Mouse (Mus musculus) midbrain, embryonic 11.5 days (tissue): ENCODE measurements around the gene Bst1. TPM values are rescaled to one million over a fixed set of nuclear protein-coding genes. Genes with fewer than 3 reads are reported as not detected.

Experiments used
- ATAC-seq: fragments of 200-750 bp; cut with Nextera tagmentation; 2 replicates; pipeline ENCODE4 v1.8.0; 2017; ENCODE audit warnings: moderate TSS enrichment, moderate library complexity; ENCODE audit not compliant: low FRiP score
- DNase-seq: peaks from one replicate; pipeline ENCODE4 v3.0.0; 2015; ENCODE audit warnings: low spot score; ENCODE audit errors: missing footprints
- H3K27ac ChIP-seq: fragments of 300-500 bp; sonication (generic); 2 replicates; pipeline ENCODE4 v1.5.1; 2014; ENCODE audit warnings: low read depth, low read length
- H3K27me3 ChIP-seq: fragments of 300-500 bp; sonication (generic); 2 replicates; pipeline ENCODE4 v1.6.1; 2014; ENCODE audit warnings: mild to moderate bottlenecking, low read length, moderate library complexity, mixed read lengths; ENCODE audit not compliant: control insufficient read depth, insufficient read depth
- H3K36me3 ChIP-seq: fragments of 300-500 bp; sonication (generic); 2 replicates; pipeline ENCODE4 v1.6.1; 2014; ENCODE audit warnings: mild to moderate bottlenecking, low read length, moderate library complexity, mixed read lengths; ENCODE audit not compliant: control insufficient read depth, insufficient read depth
- H3K4me1 ChIP-seq: fragments of 300-500 bp; sonication (generic); 2 replicates; pipeline ENCODE4 v1.6.1; 2014; ENCODE audit warnings: low read length; ENCODE audit not compliant: control insufficient read depth, insufficient read depth
- H3K4me2 ChIP-seq: fragments of 300-500 bp; sonication (generic); 2 replicates; pipeline ENCODE4 v1.6.1; 2014; ENCODE audit warnings: mild to moderate bottlenecking, moderate library complexity
- H3K4me3 ChIP-seq: fragments of 300-500 bp; sonication (generic); 2 replicates; pipeline ENCODE4 v1.5.1; 2014; ENCODE audit warnings: low read depth, low read length
- H3K9ac ChIP-seq: fragments of 300-500 bp; sonication (generic); 2 replicates; pipeline ENCODE4 v1.6.1; 2014; ENCODE audit warnings: low read length
- H3K9me3 ChIP-seq: fragments of 300-500 bp; sonication (generic); 2 replicates; pipeline ENCODE4 v1.6.1; 2016; ENCODE audit warnings: low read length; ENCODE audit not compliant: control insufficient read depth
- whole genome bisulfite sequencing: fragments of 180-500 bp; shearing (Covaris S2); extraction: QIAGEN DNeasy Blood & Tissue Kit; methylation state at CpG from one replicate; pipeline ENCODE4 v1.1.7; 2014; 5-methylcytosine and 5-hydroxymethylcytosine counted together
- polyA plus RNA-seq: library from polyadenylated mRNA; unstranded; fragments of >200 nt; fragmentation: Nextera tagmentation; extraction: Ambion mirVana; gene quantifications from 2 replicates; pipeline ENCODE4 v1.2.1, GENCODE M21; 2014

Bst1 gene
- polyA plus RNA-seq, 1 experiment from 2014 or later, result not detected

DNA sequence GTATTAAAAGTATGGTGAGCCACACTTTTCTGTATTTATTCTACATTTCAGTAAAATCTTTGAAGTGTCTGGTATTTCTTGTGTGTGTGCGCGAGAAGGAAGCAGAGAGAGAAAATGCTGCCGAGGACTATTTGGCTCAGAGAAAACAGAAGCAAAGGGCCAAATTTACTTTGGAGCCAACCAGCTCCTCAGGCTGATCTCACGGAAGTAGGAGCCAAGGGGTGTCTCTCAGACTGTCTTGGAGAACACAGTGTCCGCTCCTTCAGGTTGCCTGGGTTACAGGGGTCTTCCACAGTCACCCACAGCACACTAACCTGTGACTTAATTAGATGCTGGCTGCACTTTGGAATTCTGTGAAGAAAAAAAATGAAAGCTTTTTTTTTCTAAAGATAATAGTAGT lies 26.4 kb downstream of the Bst1 start:
- Histone ChIP-seq H3K9me3 (no peaks in the 10 kb centered on the region), H3K27me3 (no peaks in the 10 kb centered on the region), H3K27ac (no peak overlapping the region), H3K9ac (no peak overlapping the region), H3K4me3 (no peak overlapping the region), H3K4me2 (no peak overlapping the region), H3K4me1 (no peaks in the 10 kb centered on the region), H3K36me3 (no peaks in the 10 kb centered on the region)
- DNase-seq (no peak), ATAC-seq (no peak)
- WGBS, result 85% methylated on average over 5 of the region's 5 CpGs

DNA sequence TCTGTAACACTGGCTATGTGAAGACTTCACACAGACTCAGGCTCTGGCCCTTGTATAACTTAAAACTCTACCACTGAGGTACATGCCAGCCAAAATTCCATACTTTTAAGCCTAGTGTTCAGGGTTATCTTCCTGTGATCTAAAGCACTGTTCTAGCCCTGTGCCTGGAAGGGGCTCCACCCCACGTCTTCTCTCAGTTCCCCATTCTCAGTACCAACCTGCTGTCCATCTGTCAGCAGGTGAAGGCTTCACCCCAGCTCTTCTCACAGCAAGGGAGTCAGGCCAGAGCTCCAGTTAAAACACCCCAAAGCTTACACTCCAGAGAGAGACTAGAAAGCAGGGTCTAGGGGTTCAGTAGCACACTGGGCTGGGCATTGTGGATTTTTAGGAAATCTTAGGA lies 27.0 kb downstream of the Bst1 start:
- no peak overlapping the region for H3K4me3 ChIP-seq
- no peaks in the 10 kb centered on the region for H3K9me3 ChIP-seq
- 61% methylated on average over 1 of the region's 1 CpGs for WGBS
- H3K27me3 ChIP-seq, result no peaks in the 10 kb centered on the region
- ATAC-seq (no peak), DNase-seq (no peak)
- no peaks in the 10 kb centered on the region for H3K36me3 ChIP-seq
- H3K4me1 ChIP-seq, result no peaks in the 10 kb centered on the region
- no peak overlapping the region for H3K9ac ChIP-seq
- no peak overlapping the region for H3K4me2 ChIP-seq
- no peak overlapping the region for H3K27ac ChIP-seq

DNA sequence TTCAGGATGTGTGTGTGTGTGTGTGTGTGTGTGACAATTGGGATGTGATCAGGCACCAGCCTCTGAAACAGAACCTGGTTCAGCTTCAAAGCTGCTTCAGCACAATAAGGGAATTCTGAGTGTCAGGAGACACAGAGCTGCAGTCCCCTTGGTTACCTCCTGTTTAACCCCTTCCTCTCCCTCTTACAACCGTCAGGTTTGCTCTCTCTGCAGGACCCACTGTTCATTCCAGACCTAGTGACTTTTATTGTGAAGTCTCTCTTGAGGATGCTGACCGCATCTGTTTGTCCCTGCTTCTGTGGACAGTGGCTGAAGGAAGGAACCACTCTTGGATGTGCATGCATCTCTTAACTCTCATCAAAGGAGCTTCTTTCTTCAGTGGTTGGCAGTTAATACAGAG lies 27.5 kb downstream of the Bst1 start:
- WGBS, result 18% methylated on average over 2 of the region's 2 CpGs
- Histone ChIP-seq H3K9ac (no peak overlapping the region), H3K4me3 (no peak overlapping the region), H3K4me2 (no peak overlapping the region), H3K27ac (no peak overlapping the region), H3K36me3 (no peaks in the 10 kb centered on the region), H3K27me3 (no peaks in the 10 kb centered on the region), H3K4me1 (no peaks in the 10 kb centered on the region), H3K9me3 (no peaks in the 10 kb centered on the region)
- 0 out of 2 replicates have a peak, but pooled peaks have one; percentile 11 for ATAC-seq
- no peak for DNase-seq

DNA sequence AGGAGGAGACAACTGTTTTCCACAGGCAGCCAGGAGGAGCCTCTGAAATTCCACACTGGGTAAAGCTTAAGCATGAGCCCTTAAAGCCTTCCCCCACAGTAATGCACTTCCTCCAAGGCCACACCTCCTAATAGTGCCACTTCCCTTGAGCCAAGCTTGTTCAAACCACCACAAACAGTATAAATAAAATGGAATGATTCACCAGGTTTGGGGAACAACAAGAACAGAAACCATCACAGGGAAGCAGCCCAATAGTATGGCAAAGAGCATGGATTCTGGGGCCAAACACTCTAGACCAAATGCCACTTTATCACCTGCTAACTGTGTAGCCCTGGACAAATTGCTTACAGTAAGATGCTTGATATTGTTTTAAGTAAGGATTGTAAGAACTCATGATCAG lies 28.9 kb downstream of the Bst1 start:
- H3K27me3 ChIP-seq, result no peaks in the 10 kb centered on the region
- H3K4me2 ChIP-seq, result no peak overlapping the region
- no peak overlapping the region for H3K9ac ChIP-seq
- ATAC-seq (no peak), DNase-seq (no peak)
- H3K27ac ChIP-seq, result no peak overlapping the region
- no peak overlapping the region for H3K4me3 ChIP-seq
- H3K4me1 ChIP-seq, result no peaks in the 10 kb centered on the region
- no peaks in the 10 kb centered on the region for H3K9me3 ChIP-seq
- H3K36me3 ChIP-seq, result no peaks in the 10 kb centered on the region

DNA sequence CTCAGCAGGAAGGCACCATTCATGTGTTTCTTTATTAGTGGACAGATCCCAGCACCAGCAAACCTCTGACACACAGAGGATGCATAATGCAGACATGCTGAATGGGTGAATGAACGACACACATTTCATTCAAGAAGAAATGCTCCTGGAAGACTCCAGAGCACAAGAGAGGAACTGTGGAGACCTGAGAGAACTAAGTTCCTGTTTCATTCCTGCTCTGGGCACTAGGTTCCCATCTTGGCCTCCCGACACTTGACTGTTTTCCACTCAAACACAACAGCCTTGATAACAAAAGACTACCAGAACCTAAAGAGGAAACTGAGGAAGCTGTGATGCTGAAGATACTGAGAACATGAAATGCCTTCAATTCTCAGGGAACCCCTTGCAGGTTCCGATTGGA lies 29.6 kb downstream of the Bst1 start:
- no peak for DNase-seq

DNA sequence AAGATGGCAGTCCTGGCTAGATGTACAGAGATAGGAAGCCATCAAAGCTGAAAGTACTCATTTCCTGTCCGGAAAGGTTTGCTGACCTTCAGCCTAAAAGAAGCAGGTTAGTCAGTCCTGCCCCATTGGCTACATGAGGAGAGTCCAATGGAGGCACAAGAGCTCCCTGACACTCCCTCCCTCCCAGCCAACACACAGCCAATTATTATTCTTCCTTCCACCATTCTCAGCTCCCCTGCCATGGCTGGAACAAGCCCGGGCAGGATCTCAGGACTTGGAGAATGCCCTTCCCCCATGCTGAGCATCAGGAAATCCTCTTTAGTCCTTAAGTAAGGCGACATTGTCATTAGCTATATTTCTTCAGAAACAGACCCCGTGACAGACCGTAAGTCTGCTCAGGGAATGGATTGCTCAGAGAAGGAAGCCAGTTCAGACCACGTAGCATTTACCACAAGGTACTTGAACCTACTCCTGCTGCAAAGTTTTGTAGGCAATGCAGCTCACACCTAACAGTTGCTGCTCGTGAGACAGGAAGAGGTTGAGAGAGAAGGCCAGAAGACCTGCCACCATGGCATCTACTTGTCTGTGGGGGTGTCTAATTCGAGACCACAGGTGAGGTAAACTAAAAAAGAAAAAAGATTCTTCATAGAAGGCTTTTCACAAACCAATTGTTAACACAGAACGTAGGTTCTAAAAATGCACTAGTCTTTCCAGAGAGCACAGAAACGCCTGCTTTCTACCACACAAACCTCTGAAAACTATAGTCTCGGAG lies 34.6 kb downstream of the Bst1 start:
- DNase-seq, result no peak
- H3K36me3 ChIP-seq, result no peaks in the 10 kb centered on the region
- H3K4me1 ChIP-seq, result no peaks in the 10 kb centered on the region
- H3K4me3 ChIP-seq, result no peak overlapping the region
- H3K27me3 ChIP-seq, result no peaks in the 10 kb centered on the region
- WGBS, result 80% methylated on average over 11 of the region's 11 CpGs
- H3K9me3 ChIP-seq, result no peaks in the 10 kb centered on the region
- ATAC-seq, result no peak
- no peak overlapping the region for H3K4me2 ChIP-seq
- no peak overlapping the region for H3K9ac ChIP-seq
- no peak overlapping the region for H3K27ac ChIP-seq

More for the DNA sequence above, 29.6 kb downstream of the Bst1 start:
- Histone ChIP-seq H3K4me2 (no peak overlapping the region), H3K4me3 (no peak overlapping the region), H3K36me3 (no peaks in the 10 kb centered on the region), H3K9ac (no peak overlapping the region), H3K27me3 (no peaks in the 10 kb centered on the region), H3K9me3 (no peaks in the 10 kb centered on the region), H3K27ac (no peak overlapping the region), H3K4me1 (no peaks in the 10 kb centered on the region)
- ATAC-seq, result no peak
- 89% methylated on average over 3 of the region's 3 CpGs for WGBS

DNA sequence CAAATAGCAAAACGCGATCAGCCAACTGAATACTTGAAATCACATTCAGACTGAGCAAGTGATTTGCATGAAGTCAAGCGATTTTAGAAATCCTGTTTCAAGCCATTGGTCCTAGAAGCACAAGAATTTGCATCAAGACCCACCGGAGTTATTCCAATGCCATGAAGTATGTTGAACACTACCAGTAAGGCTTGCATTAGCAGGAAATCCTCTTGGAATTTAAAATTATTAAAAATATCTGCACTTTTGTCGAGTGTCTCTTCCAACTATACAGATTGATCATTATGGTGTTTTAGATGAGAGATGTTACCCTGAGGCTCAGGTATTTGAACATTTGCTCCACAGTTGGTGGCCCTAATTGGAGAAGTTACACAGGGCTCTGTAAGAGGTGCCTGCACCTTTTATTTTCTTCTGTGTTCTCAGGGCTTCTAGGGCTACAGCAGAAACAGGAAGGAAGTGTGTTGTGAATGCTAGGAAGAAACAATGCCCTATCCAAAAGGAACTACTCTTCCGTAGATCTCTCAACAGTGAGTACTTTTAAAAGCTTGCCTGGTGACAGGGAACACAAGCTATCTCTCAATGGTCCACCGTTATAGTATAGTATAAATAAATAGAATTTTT lies 35.3 kb downstream of the Bst1 start:
- Histone ChIP-seq H3K4me1 (no peaks in the 10 kb centered on the region), H3K4me3 (no peak overlapping the region), H3K9ac (no peak overlapping the region), H3K9me3 (no peaks in the 10 kb centered on the region), H3K27ac (no peak overlapping the region), H3K27me3 (no peaks in the 10 kb centered on the region), H3K4me2 (no peak overlapping the region), H3K36me3 (no peaks in the 10 kb centered on the region)
- DNase-seq (no peak), ATAC-seq (no peak)
- WGBS, result 89% methylated on average over 7 of the region's 7 CpGs

DNA sequence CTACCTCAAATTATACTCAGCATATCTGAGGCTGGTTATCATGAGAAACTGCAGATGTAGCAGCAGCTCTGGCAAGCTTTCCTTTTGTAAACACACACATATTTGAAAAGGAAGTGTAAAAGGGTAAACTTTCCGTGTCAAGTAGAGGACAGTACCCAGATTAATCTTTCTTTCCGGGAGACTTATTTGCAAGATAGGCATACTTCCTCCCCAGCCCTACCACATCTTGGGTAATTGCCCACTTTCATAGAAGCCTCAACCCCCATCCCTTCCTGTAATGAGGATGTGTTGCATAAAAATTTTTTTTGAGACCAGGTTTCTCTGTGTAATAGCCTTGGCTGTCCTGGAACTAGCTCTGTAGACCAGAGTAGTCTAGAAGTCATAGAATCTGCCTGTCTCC lies 37.1 kb downstream of the Bst1 start:
- no peak overlapping the region for H3K4me3 ChIP-seq
- no peaks in the 10 kb centered on the region for H3K9me3 ChIP-seq
- no peaks in the 10 kb centered on the region for H3K36me3 ChIP-seq
- H3K4me1 ChIP-seq, result no peaks in the 10 kb centered on the region
- no peak for DNase-seq
- no peak overlapping the region for H3K27ac ChIP-seq
- H3K9ac ChIP-seq, result no peak overlapping the region
- H3K27me3 ChIP-seq, result no peaks in the 10 kb centered on the region
- WGBS, result 86% methylated on average over 2 of the region's 2 CpGs
- no peak for ATAC-seq
- H3K4me2 ChIP-seq, result no peak overlapping the region

DNA sequence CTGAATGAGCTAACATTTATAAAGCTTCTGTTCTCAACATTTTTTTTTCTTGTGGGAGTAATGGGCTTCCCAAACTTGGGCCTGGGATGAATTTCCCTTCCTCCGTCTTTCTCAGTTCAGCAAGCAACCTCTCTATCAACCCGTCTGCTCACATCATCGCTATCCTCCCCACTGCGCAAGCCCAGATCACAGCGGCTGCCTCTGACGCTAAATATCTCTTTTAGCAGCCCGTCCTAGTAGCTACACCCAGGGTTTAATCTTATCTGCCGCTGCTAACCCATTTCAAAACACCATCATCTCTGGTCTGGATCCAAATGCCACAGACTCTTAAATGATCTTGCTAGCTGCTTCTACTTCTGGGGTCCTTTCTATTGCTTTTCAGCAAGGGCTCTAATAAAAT lies 41.0 kb downstream of the Bst1 start:
- H3K4me3 ChIP-seq, result no peak overlapping the region
- H3K9me3 ChIP-seq, result no peaks in the 10 kb centered on the region
- no peaks in the 10 kb centered on the region for H3K27me3 ChIP-seq
- 93% methylated on average over 8 of the region's 8 CpGs for WGBS
- H3K4me2 ChIP-seq, result no peak overlapping the region
- H3K36me3 ChIP-seq, result no peaks in the 10 kb centered on the region
- H3K4me1 ChIP-seq, result no peaks in the 10 kb centered on the region
- no peak overlapping the region for H3K27ac ChIP-seq
- H3K9ac ChIP-seq, result no peak overlapping the region
- ATAC-seq, result no peak
- no peak for DNase-seq
